Mouse (Mus musculus) MEL (cell line): ENCODE results near the gene Hoxa5.

ENCODE experiments used
- CTCF ChIP-seq, 3 experiments: IDR thresholded peaks in 2 of 3; conservative IDR thresholded peaks in 1 of 3; 2 replicates each; pipeline ENCODE4 v1.5.1; 2011 to 2012; ENCODE audit warnings: low read length in 3 of 3, low read depth in 2 of 3, mild to moderate bottlenecking in 2 of 3, improper control_type of control experiment in 1 of 3, inconsistent platforms in 1 of 3, mixed read lengths in 1 of 3, moderate library complexity in 1 of 3; ENCODE audit not compliant: control insufficient read depth in 1 of 3, insufficient read depth in 1 of 3, poor library complexity in 1 of 3, severe bottlenecking in 1 of 3
- POLR2A ChIP-seq, 2 experiments: IDR thresholded peaks; 2 replicates each; pipeline ENCODE4 v1.6.1; 2011 to 2012; ENCODE audit warnings: low read length in 2 of 2, mild to moderate bottlenecking in 2 of 2, control low read depth in 1 of 2, improper control_type of control experiment in 1 of 2, low read depth in 1 of 2, moderate library complexity in 1 of 2; ENCODE audit not compliant: control insufficient read depth in 1 of 2, insufficient read depth in 1 of 2, poor library complexity in 1 of 2
- RAD21 ChIP-seq: IDR thresholded peaks from 2 replicates; pipeline ENCODE4 v1.6.1; 2011; ENCODE audit warnings: mild to moderate bottlenecking, low read depth, low read length, improper control_type of control experiment
- USF2 ChIP-seq, 2 experiments: IDR thresholded peaks; 2 replicates each; pipeline ENCODE4 v1.6.1; 2011 to 2012; ENCODE audit warnings: improper control_type of control experiment in 2 of 2, low read length in 2 of 2, borderline replicate concordance in 1 of 2, inconsistent platforms in 1 of 2, low read depth in 1 of 2, mild to moderate bottlenecking in 1 of 2; ENCODE audit not compliant: insufficient read depth in 1 of 2

DNA sequence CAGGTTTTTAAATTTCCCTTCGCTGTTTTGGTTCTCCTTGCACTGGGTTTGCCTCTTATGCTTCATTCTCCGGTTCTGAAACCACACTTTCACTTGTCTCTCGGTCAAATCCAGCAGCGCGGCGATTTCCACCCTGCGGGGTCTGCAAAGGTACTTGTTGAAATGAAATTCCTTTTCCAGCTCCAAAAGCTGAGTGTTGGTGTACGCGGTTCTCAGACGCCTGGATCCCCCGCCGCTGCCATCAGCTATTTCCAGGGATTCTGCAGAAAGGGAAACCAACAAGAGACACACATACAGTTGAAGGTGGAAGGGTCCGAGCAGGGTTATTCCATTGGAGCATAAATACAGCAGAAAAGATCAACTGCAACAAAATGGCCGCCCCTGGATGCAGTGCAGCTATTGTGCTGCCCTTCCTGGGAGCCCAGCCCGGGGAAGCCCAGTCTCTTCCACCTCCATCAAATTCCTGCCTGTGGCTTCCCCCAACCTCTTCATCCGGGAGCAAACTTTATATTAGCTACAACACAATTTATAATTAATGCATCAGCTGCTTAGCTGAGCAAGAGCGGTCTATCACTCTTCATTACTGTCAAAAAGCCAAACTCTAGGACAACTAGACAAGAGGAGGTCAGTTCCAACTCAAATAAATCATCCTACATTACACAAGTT, 40.9 kb downstream of the Hoxa5 start:
- TF ChIP-seq RAD21 (no peak), CTCF (IDR thresholded peaks at IDR 0.05 in 2 of 3, conservative IDR thresholded peaks at IDR 0.05 in 1 of 3; ENCODE audit: control insufficient read depth in 1 of 3, insufficient read depth in 1 of 3, low read depth in 2 of 3, low read length in 3 of 3, poor library complexity in 1 of 3, severe bottlenecking in 1 of 3) (no peak), POLR2A (IDR thresholded peaks at IDR 0.05; ENCODE audit: control insufficient read depth in 1 of 2, insufficient read depth in 1 of 2, low read depth in 1 of 2, low read length in 2 of 2, poor library complexity in 1 of 2) (no peak), USF2 (IDR thresholded peaks at IDR 0.05; ENCODE audit: borderline replicate concordance in 1 of 2, insufficient read depth in 1 of 2, low read depth in 1 of 2, low read length in 2 of 2) (no peak)
